Mouse (Mus musculus) cortical plate, adult 2 months (tissue): Measurements from ENCODE around the gene Tk2.

ENCODE experiments used
- CTCF ChIP-seq: fragments of 200-500 bp; IDR thresholded peaks from 2 replicates; pipeline ENCODE4 v1.5.1; 2011; ENCODE audit warnings: mild to moderate bottlenecking, control low read depth, low read length; ENCODE audit not compliant: insufficient read depth; ENCODE audit errors: extremely low read depth
- POLR2A ChIP-seq: fragments of 200-500 bp; IDR thresholded peaks from 2 replicates; pipeline ENCODE4 v1.6.1; 2011; ENCODE audit warnings: mild to moderate bottlenecking, low read length, control low read depth; ENCODE audit not compliant: insufficient read depth; ENCODE audit errors: extremely low read depth

DNA sequence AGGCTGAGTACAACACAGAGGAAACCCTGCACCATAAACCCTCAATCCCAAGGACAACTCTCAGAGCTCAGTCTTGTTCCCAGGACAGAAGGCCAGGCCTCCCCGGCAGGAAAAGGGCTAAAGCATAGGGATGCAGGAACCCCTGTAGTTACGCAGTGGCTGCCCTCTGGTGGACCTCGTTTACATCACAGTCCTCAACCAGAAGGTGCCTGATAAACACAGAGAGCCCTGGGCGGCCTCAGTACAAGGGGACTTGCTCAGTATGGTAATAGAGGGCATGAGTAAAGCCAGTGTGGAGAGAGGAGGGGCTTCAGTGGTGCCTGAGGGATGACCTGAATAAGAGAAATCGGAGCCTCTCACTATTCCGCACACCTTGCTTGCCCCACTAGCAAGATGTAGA, 13.8 kb downstream of the Tk2 start:
- TF ChIP-seq CTCF (0 out of 2 replicates have a peak, but pooled peaks have one; percentile 28), POLR2A (no peak)
